11 mouse cellular contexts compared by ENCODE assay signal in the genomic region with DNA sequence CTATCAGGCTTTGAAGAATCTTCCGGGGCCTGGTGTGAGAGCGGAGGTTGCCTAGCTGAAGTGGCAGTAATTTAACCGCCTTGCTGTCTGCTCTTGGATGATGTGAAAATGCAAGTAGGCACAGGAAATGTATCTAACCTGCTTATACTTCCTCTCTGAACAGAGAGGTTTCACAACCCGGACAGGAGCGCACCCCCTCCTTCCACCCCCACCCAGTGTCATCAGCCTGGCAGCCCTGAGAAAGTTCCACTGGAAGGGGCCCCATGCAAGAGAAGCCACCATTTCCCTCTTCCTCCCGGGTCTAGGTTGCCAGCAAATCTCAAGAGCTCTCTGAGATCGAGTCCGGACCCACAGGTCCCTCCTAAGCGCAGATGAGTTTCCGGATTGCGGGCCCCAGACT. TPM values are rescaled to one million over a fixed set of nuclear protein-coding genes. Genes with fewer than 3 reads are reported as not detected.
DNase-seq lines count a peak whose midpoint lies in the region; ATAC-seq and TF ChIP-seq lines count a peak whose summit lies in the region.
"Had no signal": no experiment of that assay in that cellular context is flagged by ENCODE, and none has a peak within 500 bp of the region (broad histone marks: within the 10 kb centered on the region; RNA-seq: fewer than 3 reads in every experiment).

Gene Itgal, plus strand, starts transcription at position 163 of the 400 bp plus-strand sequence.

- no peak within 1 kb of the TSS for H3K27ac ChIP-seq in stomach, embryonic 15.5 days
- H3K27ac ChIP-seq in stomach, postnatal 0 days (replicated peaks): no peak within 1 kb of the TSS
- no peak within 1 kb of the TSS for H3K27ac ChIP-seq in liver, embryonic 14.5 days
- no peak within 1 kb of the TSS for H3K27ac ChIP-seq in olfactory bulb, adult 2 months (ENCODE audit: insufficient read depth, low read depth, low read length)
- no peak within 1 kb of the TSS for H3K27ac ChIP-seq in midbrain, embryonic 15.5 days

- no peaks in the 10 kb centered on the region for H3K4me1 ChIP-seq in stomach, embryonic 15.5 days
- no peaks in the 10 kb centered on the region for H3K4me1 ChIP-seq in stomach, postnatal 0 days (replicated peaks; ENCODE audit: control insufficient read depth, insufficient read depth)
- H3K4me1 ChIP-seq in liver, embryonic 14.5 days (replicated peaks; ENCODE audit: control insufficient read depth in 2 of 2, insufficient read depth in 2 of 2, low read length in 1 of 2): peaks cover 0 to 4% of the 10 kb centered on the region in 2 experiments; a peak in 1 of 4 replicates
- H3K4me1 ChIP-seq in olfactory bulb, adult 2 months (ENCODE audit: control insufficient read depth, insufficient read depth, low read length): no peaks in the 10 kb centered on the region
- H3K4me1 ChIP-seq in midbrain, embryonic 15.5 days: no peaks in the 10 kb centered on the region

- TF ChIP-seq EP300 in stomach, postnatal 0 days (optimal IDR thresholded peaks at IDR 0.05): no peak
- no peak for TF ChIP-seq EP300 in liver, embryonic 14.5 days (IDR thresholded peaks at IDR 0.05; ENCODE audit: low read depth)

- ATAC-seq in stomach, embryonic 15.5 days (ENCODE audit: insufficient read depth, low FRiP score, low read depth): no peak
- ATAC-seq in stomach, postnatal 0 days (ENCODE audit: low FRiP score, low TSS enrichment): no peak
- ATAC-seq in liver, embryonic 14.5 days (ENCODE audit: insufficient read depth): no peak
- no peak for ATAC-seq in midbrain, embryonic 15.5 days (replicated peaks)
- ATAC-seq: intestine, postnatal 0 days had no signal

- no peaks in the 10 kb centered on the region for H3K36me3 ChIP-seq in stomach, embryonic 15.5 days
- H3K36me3 ChIP-seq in stomach, postnatal 0 days (ENCODE audit: control insufficient read depth, insufficient read depth, low read length): no peaks in the 10 kb centered on the region
- H3K36me3 ChIP-seq in liver, embryonic 14.5 days (replicated peaks; ENCODE audit: control insufficient read depth, insufficient read depth, low read depth): no peaks in the 10 kb centered on the region
- H3K36me3 ChIP-seq in midbrain, embryonic 15.5 days (replicated peaks): no peaks in the 10 kb centered on the region

- peak within 1 kb of the TSS; percentile 2; the same call in 1 of the 2 replicates for H3K4me3 ChIP-seq in stomach, embryonic 15.5 days (replicated peaks)
- no peak within 1 kb of the TSS for H3K4me3 ChIP-seq in stomach, postnatal 0 days (ENCODE audit: low read depth, low read length)
- peak within 1 kb of the TSS; percentile 20 to 36; a peak in 2 of 4 replicates for H3K4me3 ChIP-seq in liver, embryonic 14.5 days (ENCODE audit: insufficient read depth in 1 of 2, low read depth in 2 of 2, low read length in 2 of 2)
- no peak within 1 kb of the TSS for H3K4me3 ChIP-seq in olfactory bulb, adult 2 months (ENCODE audit: insufficient read depth, low read depth, low read length)
- no peak within 1 kb of the TSS for H3K4me3 ChIP-seq in midbrain, embryonic 15.5 days
- H3K4me3 ChIP-seq: myocyte had no signal

- H3K4me2 ChIP-seq in stomach, embryonic 15.5 days: no peak within 1 kb of the TSS
- no peak within 1 kb of the TSS for H3K4me2 ChIP-seq in stomach, postnatal 0 days (replicated peaks; ENCODE audit: low read depth)
- H3K4me2 ChIP-seq in liver, embryonic 14.5 days (ENCODE audit: low read depth): peak within 1 kb of the TSS; percentile 44
- no peak within 1 kb of the TSS for H3K4me2 ChIP-seq in midbrain, embryonic 15.5 days

- 79% methylated on average over 11 of the region's 11 CpGs for WGBS in stomach, embryonic 15.5 days
- 82% methylated on average over 11 of the region's 11 CpGs for WGBS in stomach, postnatal 0 days
- 19% methylated on average over 11 of the region's 11 CpGs for WGBS in liver, embryonic 14.5 days (ENCODE audit: insufficient replicate concordance)
- 84% methylated on average over 11 of the region's 11 CpGs for WGBS in olfactory bulb, adult 2 months
- 86% methylated on average over 11 of the region's 11 CpGs for WGBS in midbrain, embryonic 15.5 days

- no peak for TF ChIP-seq CTCF in stomach, postnatal 0 days (IDR thresholded peaks at IDR 0.05; ENCODE audit: low read depth)
- TF ChIP-seq CTCF in liver, embryonic 14.5 days (IDR thresholded peaks at IDR 0.05; ENCODE audit: low read depth): no peak
- no peak for TF ChIP-seq CTCF in olfactory bulb, adult 2 months (IDR thresholded peaks at IDR 0.05; ENCODE audit: insufficient read depth, low read depth, low read length)

- H3K9ac ChIP-seq in stomach, embryonic 15.5 days: no peak within 1 kb of the TSS
- H3K9ac ChIP-seq in stomach, postnatal 0 days (ENCODE audit: low read length): no peak within 1 kb of the TSS
- H3K9ac ChIP-seq in liver, embryonic 14.5 days (replicated peaks): no peak within 1 kb of the TSS
- no peak within 1 kb of the TSS for H3K9ac ChIP-seq in midbrain, embryonic 15.5 days

- no peak for TF ChIP-seq POLR2A in olfactory bulb, adult 2 months (IDR thresholded peaks at IDR 0.05; ENCODE audit: insufficient read depth, low read depth, low read length)

- no peaks in the 10 kb centered on the region for H3K9me3 ChIP-seq in stomach, embryonic 15.5 days
- H3K9me3 ChIP-seq in stomach, postnatal 0 days (ENCODE audit: control insufficient read depth, low read length): no peaks in the 10 kb centered on the region
- H3K9me3 ChIP-seq in liver, embryonic 14.5 days (ENCODE audit: control insufficient read depth, low read length): no peaks in the 10 kb centered on the region
- H3K9me3 ChIP-seq in midbrain, embryonic 15.5 days: no peaks in the 10 kb centered on the region

- no peaks in the 10 kb centered on the region for H3K27me3 ChIP-seq in stomach, embryonic 15.5 days (replicated peaks)
- H3K27me3 ChIP-seq in stomach, postnatal 0 days (ENCODE audit: control insufficient read depth, insufficient read depth, low read length): no peaks in the 10 kb centered on the region
- H3K27me3 ChIP-seq in liver, embryonic 14.5 days (ENCODE audit: control insufficient read depth, insufficient read depth, low read length): no peaks in the 10 kb centered on the region
- H3K27me3 ChIP-seq in midbrain, embryonic 15.5 days (replicated peaks): no peaks in the 10 kb centered on the region

- DNase-seq in stomach, postnatal 0 days (ENCODE audit: low spot score): no peak
- DNase-seq in liver, embryonic 14.5 days (ENCODE audit: low read depth in 3 of 3, low spot score in 3 of 3): no peak
- no peak for DNase-seq in embryo, embryonic 10.5 days (ENCODE audit: low spot score)
- no peak for DNase-seq in adrenal gland, postnatal 4 days (ENCODE audit: low spot score in 2 of 2)
- no peak for DNase-seq in MN1 (ENCODE audit: low spot score)
- DNase-seq: right cerebral cortex, postnatal 14 days had no signal

RNA-seq across cellular contexts. Expression of gene Itgal, which starts in this region (rescaled TPM):
- polyA plus RNA-seq in stomach, embryonic 15.5 days (2015; fragmentation: Nextera tagmentation; extraction: Ambion mirVana): 2.7 TPM in 2 replicates
- 0.80 and 1.1 TPM in 2 replicates for polyA plus RNA-seq in stomach, postnatal 0 days (2015; fragmentation: Nextera tagmentation; extraction: Ambion mirVana)
- polyA plus RNA-seq in liver, embryonic 14.5 days (2012; rRNA removed): 6.4 and 6.7 TPM in 2 replicates
- polyA plus RNA-seq in liver, embryonic 14.5 days (2014; fragmentation: Nextera tagmentation; extraction: Ambion mirVana): 4.0 and 4.8 TPM in 2 replicates
- 156 TPM in 1 of 2 replicates, not detected in the other for polyA plus RNA-seq in olfactory bulb, adult 2 months (2012; ENCODE audit: insufficient read depth, insufficient read length, low replicate concordance, missing spikeins)
- polyA plus RNA-seq in midbrain, embryonic 15.5 days (2015; fragmentation: Nextera tagmentation; extraction: Ambion mirVana): 0.19 and 0.37 TPM in 2 replicates
- total RNA-seq in adrenal gland, postnatal 4 days (2021): 1 to 10 TPM; 3.0 to 3.4 TPM

Comparison
In these comparisons a context has a peak if more than half of its experiments do, and no peak if none do; other contexts are left out.
1. H3K4me3 ChIP-seq: peak in stomach, embryonic 15.5 days (single experiment) and liver, embryonic 14.5 days (2 of 2); none in stomach, postnatal 0 days (single experiment), olfactory bulb, adult 2 months (single experiment) and midbrain, embryonic 15.5 days (single experiment).